Mouse (Mus musculus): ENCODE measurements at regions not wholly inside any gene's neighbourhood (a gene's known extent, or its start where the extent isn't known, plus 50 kb on each side); places are given as distances from the start of the nearest gene placed in this dataset.

GRCm38 (mm10) chr5:120339162-120339561 lies 92.3 kb upstream of the Lhx5 start:
- Histone ChIP-seq H3K36me3 (ENCODE audit: control insufficient read depth, insufficient read depth, low read length, poor library complexity, severe bottlenecking) (no peaks in the 10 kb centered on the region), H3K9ac (ENCODE audit: insufficient read depth, low read depth, low read length, poor library complexity, severe bottlenecking) (no peak overlapping the region), H3K9me3 (ENCODE audit: control insufficient read depth, insufficient read depth, low read depth, low read length) (no peaks in the 10 kb centered on the region), H3K27ac (ENCODE audit: insufficient read depth, low read depth, low read length, poor library complexity, severe bottlenecking) (no peak overlapping the region), H3K4me3 (ENCODE audit: insufficient read depth in 1 of 2, low read depth in 1 of 2, low read length in 2 of 2, poor library complexity in 1 of 2, severe bottlenecking in 1 of 2) (no peak overlapping the region), H3K4me1 (ENCODE audit: control insufficient read depth in 2 of 2, insufficient read depth in 2 of 2, low read length in 2 of 2, poor library complexity in 1 of 2) (peaks cover 0 to 6% of the 10 kb centered on the region in 2 experiments; a peak in 2 of 4 replicates)
- no peak for DNase-seq (ENCODE audit: low read depth, low spot score)
- in situ Hi-C loops (cut with MboI; ENCODE audit: low sequenced_read_pairs in 2 of 2, unreplicated experiment in 2 of 2) = no loop called here
- no peak for TF ChIP-seq HCFC1 (IDR thresholded peaks at IDR 0.05; ENCODE audit: borderline replicate concordance, insufficient read depth, low read length)
- no peak for TF ChIP-seq ZNF384 (IDR thresholded peaks at IDR 0.05; ENCODE audit: low read depth, low read length)
- no peak for TF ChIP-seq ZC3H11A (IDR thresholded peaks at IDR 0.05; ENCODE audit: borderline replicate concordance, low read depth, low read length)
- no peak for TF ChIP-seq MAFK (IDR thresholded peaks at IDR 0.05; ENCODE audit: insufficient read depth, low read depth, low read length)
- no peak for TF ChIP-seq CHD2 (IDR thresholded peaks at IDR 0.05; ENCODE audit: low read depth, low read length)

- H3K4me1 ChIP-seq (ENCODE audit: control insufficient read depth in 2 of 2, insufficient read depth in 2 of 2, low read length in 2 of 2, poor library complexity in 1 of 2) = peaks cover 0 to 6% of the 10 kb centered on the region in 2 experiments; a peak in 2 of 4 replicates
- TF ChIP-seq ZC3H11A (IDR thresholded peaks at IDR 0.05; ENCODE audit: borderline replicate concordance, low read depth, low read length) (no peak), MAFK (IDR thresholded peaks at IDR 0.05; ENCODE audit: insufficient read depth, low read depth, low read length) (no peak), CHD2 (IDR thresholded peaks at IDR 0.05; ENCODE audit: low read depth, low read length) (no peak), ZNF384 (IDR thresholded peaks at IDR 0.05; ENCODE audit: low read depth, low read length) (no peak), HCFC1 (IDR thresholded peaks at IDR 0.05; ENCODE audit: borderline replicate concordance, insufficient read depth, low read length) (no peak)
- no peak overlapping the region for H3K27ac ChIP-seq (ENCODE audit: insufficient read depth, low read depth, low read length, poor library complexity, severe bottlenecking)
- H3K9ac ChIP-seq (ENCODE audit: insufficient read depth, low read depth, low read length, poor library complexity, severe bottlenecking) = no peak overlapping the region
- in situ Hi-C loops (cut with MboI; ENCODE audit: low sequenced_read_pairs in 2 of 2, unreplicated experiment in 2 of 2) = no loop called here
- no peak for DNase-seq (ENCODE audit: low read depth, low spot score)
- H3K36me3 ChIP-seq (ENCODE audit: control insufficient read depth, insufficient read depth, low read length, poor library complexity, severe bottlenecking) = no peaks in the 10 kb centered on the region
- H3K9me3 ChIP-seq (ENCODE audit: control insufficient read depth, insufficient read depth, low read depth, low read length) = no peaks in the 10 kb centered on the region
- H3K4me3 ChIP-seq (ENCODE audit: insufficient read depth in 1 of 2, low read depth in 1 of 2, low read length in 2 of 2, poor library complexity in 1 of 2, severe bottlenecking in 1 of 2) = no peak overlapping the region
Measured at GRCm38 (mm10) chr5:120340696-120341231, 90.7 kb upstream of the Lhx5 start.

GRCm38 (mm10) chr5:120350461-120350860 lies 81.0 kb upstream of the Lhx5 start:
- Histone ChIP-seq H3K9ac (ENCODE audit: insufficient read depth, low read depth, low read length, poor library complexity, severe bottlenecking) (no peak overlapping the region), H3K27ac (ENCODE audit: insufficient read depth, low read depth, low read length, poor library complexity, severe bottlenecking) (no peak overlapping the region), H3K9me3 (ENCODE audit: control insufficient read depth, insufficient read depth, low read depth, low read length) (no peaks in the 10 kb centered on the region), H3K4me3 (ENCODE audit: insufficient read depth in 1 of 2, low read depth in 1 of 2, low read length in 2 of 2, poor library complexity in 1 of 2, severe bottlenecking in 1 of 2) (no peak overlapping the region), H3K36me3 (ENCODE audit: control insufficient read depth, insufficient read depth, low read length, poor library complexity, severe bottlenecking) (no peaks in the 10 kb centered on the region), H3K4me1 (ENCODE audit: control insufficient read depth in 2 of 2, insufficient read depth in 2 of 2, low read length in 2 of 2, poor library complexity in 1 of 2) (peaks cover 0 to 3% of the 10 kb centered on the region in 2 experiments; a peak in 2 of 4 replicates)
- in situ Hi-C loops (cut with MboI; ENCODE audit: low sequenced_read_pairs in 2 of 2, unreplicated experiment in 2 of 2) = no loop called here
- no peak for DNase-seq (ENCODE audit: low read depth, low spot score)
- no peak for TF ChIP-seq HCFC1 (IDR thresholded peaks at IDR 0.05; ENCODE audit: borderline replicate concordance, insufficient read depth, low read length)
- TF ChIP-seq ZC3H11A (IDR thresholded peaks at IDR 0.05; ENCODE audit: borderline replicate concordance, low read depth, low read length) = no peak
- no peak for TF ChIP-seq ZNF384 (IDR thresholded peaks at IDR 0.05; ENCODE audit: low read depth, low read length)

GRCm38 (mm10) chr5:120351827-120352226 lies 79.7 kb upstream of the Lhx5 start:
- DNase-seq (ENCODE audit: low read depth, low spot score) = no peak
- TF ChIP-seq ZNF384 (IDR thresholded peaks at IDR 0.05; ENCODE audit: low read depth, low read length) (no peak), ZC3H11A (IDR thresholded peaks at IDR 0.05; ENCODE audit: borderline replicate concordance, low read depth, low read length) (no peak), HCFC1 (IDR thresholded peaks at IDR 0.05; ENCODE audit: borderline replicate concordance, insufficient read depth, low read length) (no peak), MAFK (IDR thresholded peaks at IDR 0.05; ENCODE audit: insufficient read depth, low read depth, low read length) (no peak), CHD2 (IDR thresholded peaks at IDR 0.05; ENCODE audit: low read depth, low read length) (no peak)
- Histone ChIP-seq H3K9ac (ENCODE audit: insufficient read depth, low read depth, low read length, poor library complexity, severe bottlenecking) (no peak overlapping the region), H3K27ac (ENCODE audit: insufficient read depth, low read depth, low read length, poor library complexity, severe bottlenecking) (no peak overlapping the region), H3K4me3 (ENCODE audit: insufficient read depth in 1 of 2, low read depth in 1 of 2, low read length in 2 of 2, poor library complexity in 1 of 2, severe bottlenecking in 1 of 2) (no peak overlapping the region), H3K36me3 (ENCODE audit: control insufficient read depth, insufficient read depth, low read length, poor library complexity, severe bottlenecking) (no peaks in the 10 kb centered on the region), H3K9me3 (ENCODE audit: control insufficient read depth, insufficient read depth, low read depth, low read length) (no peaks in the 10 kb centered on the region), H3K4me1 (ENCODE audit: control insufficient read depth in 2 of 2, insufficient read depth in 2 of 2, low read length in 2 of 2, poor library complexity in 1 of 2) (peaks cover 0 to 3% of the 10 kb centered on the region in 2 experiments; a peak in 2 of 4 replicates)
- in situ Hi-C loops (cut with MboI; ENCODE audit: low sequenced_read_pairs in 2 of 2, unreplicated experiment in 2 of 2) = no loop called here

GRCm38 (mm10) chr5:120353657-120354056 lies 77.8 kb upstream of the Lhx5 start:
- H3K36me3 ChIP-seq (ENCODE audit: control insufficient read depth, insufficient read depth, low read length, poor library complexity, severe bottlenecking) = no peaks in the 10 kb centered on the region
- peaks cover 0 to 3% of the 10 kb centered on the region in 2 experiments; a peak in 2 of 4 replicates for H3K4me1 ChIP-seq (ENCODE audit: control insufficient read depth in 2 of 2, insufficient read depth in 2 of 2, low read length in 2 of 2, poor library complexity in 1 of 2)
- no peak overlapping the region for H3K9ac ChIP-seq (ENCODE audit: insufficient read depth, low read depth, low read length, poor library complexity, severe bottlenecking)
- TF ChIP-seq ZC3H11A (IDR thresholded peaks at IDR 0.05; ENCODE audit: borderline replicate concordance, low read depth, low read length) (no peak), MAFK (IDR thresholded peaks at IDR 0.05; ENCODE audit: insufficient read depth, low read depth, low read length) (no peak), CHD2 (IDR thresholded peaks at IDR 0.05; ENCODE audit: low read depth, low read length) (no peak)
- in situ Hi-C loops (cut with MboI; ENCODE audit: low sequenced_read_pairs in 2 of 2, unreplicated experiment in 2 of 2) = no loop called here
- no peak overlapping the region for H3K27ac ChIP-seq (ENCODE audit: insufficient read depth, low read depth, low read length, poor library complexity, severe bottlenecking)
- no peak for DNase-seq (ENCODE audit: low read depth, low spot score)
- no peak overlapping the region for H3K4me3 ChIP-seq (ENCODE audit: insufficient read depth in 1 of 2, low read depth in 1 of 2, low read length in 2 of 2, poor library complexity in 1 of 2, severe bottlenecking in 1 of 2)
- no peaks in the 10 kb centered on the region for H3K9me3 ChIP-seq (ENCODE audit: control insufficient read depth, insufficient read depth, low read depth, low read length)

Data from ES-E14 (cell line).